Mouse (Mus musculus) stomach, postnatal 0 days (tissue): Measurements from ENCODE around the gene Efcab2.

Source experiments
- CTCF ChIP-seq: IDR thresholded peaks from 2 replicates; pipeline ENCODE4 v1.5.1; 2016; ENCODE audit warnings: antibody characterized with exemption, low read depth, mild to moderate bottlenecking, moderate library complexity
- EP300 ChIP-seq: optimal IDR thresholded peaks from 2 replicates; pipeline ENCODE3; 2016; ENCODE audit warnings: antibody characterized with exemption

DNA sequence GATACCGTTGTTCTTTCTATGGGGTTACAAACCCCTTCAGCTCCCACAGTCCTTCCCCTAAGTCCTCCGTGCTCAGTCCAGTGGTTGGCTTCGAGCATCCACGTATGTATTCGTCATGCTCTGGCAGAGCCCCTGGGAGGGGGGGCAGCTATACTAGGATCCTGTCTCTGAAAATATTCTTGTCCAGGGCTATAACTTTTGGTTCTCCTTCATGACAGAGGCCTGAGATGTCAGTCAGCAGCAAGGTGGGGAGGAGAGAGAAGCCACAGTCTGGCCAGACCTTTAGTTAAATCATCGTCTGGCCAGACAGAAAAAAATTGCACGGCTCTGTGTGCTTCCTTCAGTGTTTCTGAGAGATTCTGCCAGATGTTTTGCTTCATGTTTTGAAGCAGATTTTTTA lies 5.2 kb upstream of the Efcab2 start:
- no peak for TF ChIP-seq CTCF
- TF ChIP-seq EP300: no peak
